Mouse (Mus musculus) embryonic facial prominence, embryonic 14.5 days (tissue): ENCODE results near the gene Atf6. TPM values are rescaled to one million over a fixed set of nuclear protein-coding genes. Genes with fewer than 3 reads are reported as not detected.

ENCODE experiments used
- ATAC-seq: fragments of 200-750 bp; cut with Nextera tagmentation; 2 replicates; pipeline ENCODE4 v1.8.0; 2017; ENCODE audit warnings: low read depth, moderate number of reproducible peaks, moderate TSS enrichment
- DNase-seq: peaks from one replicate; pipeline ENCODE4 v3.0.0-alpha.2; 2015; ENCODE audit warnings: low spot score
- H3K27ac ChIP-seq: fragments of 300-500 bp; sonication (generic); replicated peaks from 2 replicates; pipeline ENCODE4 v1.5.1; 2014; ENCODE audit warnings: low read depth, mild to moderate bottlenecking, low read length, moderate library complexity
- H3K27me3 ChIP-seq: fragments of 300-500 bp; sonication (generic); replicated peaks from 2 replicates; pipeline ENCODE4 v1.6.1; 2014; ENCODE audit warnings: low read length; ENCODE audit not compliant: control insufficient read depth, insufficient read depth
- H3K36me3 ChIP-seq: fragments of 300-500 bp; sonication (generic); 2 replicates; pipeline ENCODE4 v1.6.1; 2014; ENCODE audit warnings: low read length, mixed read lengths; ENCODE audit not compliant: control insufficient read depth, insufficient read depth
- H3K4me1 ChIP-seq: fragments of 300-500 bp; sonication (generic); 2 replicates; pipeline ENCODE4 v1.6.1; 2014; ENCODE audit warnings: antibody characterized with exemption, low read length; ENCODE audit not compliant: control insufficient read depth, insufficient read depth
- H3K4me2 ChIP-seq: fragments of 300-500 bp; sonication (generic); 2 replicates; pipeline ENCODE4 v1.6.1; 2014; ENCODE audit warnings: low read depth, mild to moderate bottlenecking, low read length, moderate library complexity, mixed read lengths
- H3K4me3 ChIP-seq: fragments of 300-500 bp; sonication (generic); 2 replicates; pipeline ENCODE4 v1.5.1; 2014; ENCODE audit warnings: low read depth, mild to moderate bottlenecking, low read length
- H3K9ac ChIP-seq: fragments of 300-500 bp; sonication (generic); 2 replicates; pipeline ENCODE4 v1.6.1; 2014; ENCODE audit warnings: low read depth, mild to moderate bottlenecking, low read length, moderate library complexity, mixed read lengths
- H3K9me3 ChIP-seq: fragments of 300-500 bp; sonication (generic); 2 replicates; pipeline ENCODE4 v1.6.1; 2016; ENCODE audit warnings: low read length; ENCODE audit not compliant: control insufficient read depth
- WGBS: fragments of 180-500 bp; shearing (Covaris S2); extraction: QIAGEN DNeasy Blood & Tissue Kit; methylation state at CpG from one replicate; pipeline ENCODE4 v1.1.7; 2014; 5-methylcytosine and 5-hydroxymethylcytosine counted together
- polyA plus RNA-seq: library from polyadenylated mRNA; unstranded; fragments of >200 nt; fragmentation: Nextera tagmentation; extraction: Ambion mirVana; gene quantifications from 2 replicates; pipeline ENCODE4 v1.2.1, GENCODE M21; 2014

The Atf6 gene
- polyA plus RNA-seq, 1 experiment from 2014 or later = 10.8 TPM

DNA sequence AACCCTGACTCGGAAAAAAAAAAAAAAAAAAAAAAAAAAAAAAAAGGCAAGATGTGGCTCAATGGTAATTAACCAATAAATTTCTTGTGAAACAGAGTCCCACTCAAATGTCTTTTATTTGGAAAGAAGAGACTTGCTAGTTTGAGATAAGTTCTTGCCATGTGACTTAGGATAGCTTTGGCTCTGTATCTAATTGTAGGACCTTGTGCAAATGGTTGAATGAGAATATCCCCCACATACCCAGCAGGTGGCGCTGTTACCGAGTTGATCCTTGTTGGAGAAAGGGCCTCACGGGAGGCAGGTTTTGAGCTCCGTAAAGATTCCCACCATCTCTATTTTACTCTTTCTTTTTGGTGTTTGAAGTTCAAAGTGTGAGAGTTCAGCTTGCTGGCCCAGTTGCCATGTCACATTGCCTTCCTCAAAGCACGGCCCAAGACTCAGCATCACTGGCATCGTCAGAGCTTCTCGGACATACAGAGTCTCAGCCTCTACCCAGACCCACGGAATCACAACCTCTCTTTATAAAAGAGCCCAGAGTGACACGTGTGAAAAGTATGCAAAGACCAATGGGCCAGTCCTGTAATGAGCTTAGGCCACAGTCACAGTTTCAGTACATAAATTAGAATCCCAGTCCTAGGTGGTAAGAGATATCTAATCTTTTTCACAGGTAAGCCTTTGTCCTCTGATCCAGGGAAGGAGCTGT is 34.1 kb upstream of the Atf6 start:
- H3K9me3 ChIP-seq = no peaks in the 10 kb centered on the region
- DNase-seq (peak; percentile 83), ATAC-seq (peak; percentile 65; the same call in 1 of the 2 replicates)
- H3K27ac ChIP-seq = no peak overlapping the region
- no peaks in the 10 kb centered on the region for H3K4me1 ChIP-seq
- WGBS = 28% methylated on average over 10 of the region's 10 CpGs
- H3K9ac ChIP-seq = no peak overlapping the region
- peaks cover 14% of the 10 kb centered on the region for H3K27me3 ChIP-seq
- no peak overlapping the region; the same call in 1 of the 2 replicates for H3K4me3 ChIP-seq
- H3K36me3 ChIP-seq = no peaks in the 10 kb centered on the region
- H3K4me2 ChIP-seq = peak overlapping the region; percentile 24; the same call in 1 of the 2 replicates

DNA sequence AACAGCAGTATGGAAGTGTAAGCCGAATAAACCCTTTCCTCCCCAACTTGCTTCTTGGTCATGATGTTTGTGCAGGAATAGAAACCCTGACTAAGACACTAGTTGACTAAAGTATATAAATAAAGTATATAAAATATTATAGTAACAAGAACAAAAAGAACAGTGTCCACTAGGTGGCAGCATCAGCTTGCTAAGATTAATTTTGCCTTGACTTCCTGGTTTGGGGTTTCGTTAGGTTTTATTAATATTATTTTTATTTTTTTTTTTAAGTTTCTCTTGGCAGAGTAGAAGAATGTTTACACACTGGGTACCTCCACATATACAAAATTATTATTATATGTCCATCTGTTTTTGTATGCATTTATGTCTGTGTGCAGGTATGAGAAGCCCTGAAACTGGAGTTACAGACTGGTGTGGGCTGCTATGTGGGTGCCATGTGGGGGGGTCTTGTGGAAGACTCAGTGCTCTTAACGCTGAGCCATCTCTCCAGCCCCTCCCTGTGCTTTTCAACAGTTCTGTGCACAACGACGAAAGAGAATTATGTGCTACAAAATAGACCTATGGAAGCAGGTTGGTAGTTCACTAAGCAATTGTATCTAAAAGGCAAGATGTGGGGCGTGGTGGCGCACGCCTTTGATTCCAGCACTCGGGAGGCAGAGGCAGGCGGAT is 33.4 kb upstream of the Atf6 start:
- ATAC-seq (no peak), DNase-seq (peak; percentile 80)
- H3K9me3 ChIP-seq = no peaks in the 10 kb centered on the region
- no peak overlapping the region for H3K4me3 ChIP-seq
- no peaks in the 10 kb centered on the region for H3K36me3 ChIP-seq
- no peaks in the 10 kb centered on the region for H3K4me1 ChIP-seq
- H3K4me2 ChIP-seq = peak overlapping the region; percentile 29
- peaks cover 6% of the 10 kb centered on the region for H3K27me3 ChIP-seq
- WGBS = 30% methylated on average over 10 of the region's 10 CpGs
- no peak overlapping the region for H3K27ac ChIP-seq
- H3K9ac ChIP-seq = no peak overlapping the region

DNA sequence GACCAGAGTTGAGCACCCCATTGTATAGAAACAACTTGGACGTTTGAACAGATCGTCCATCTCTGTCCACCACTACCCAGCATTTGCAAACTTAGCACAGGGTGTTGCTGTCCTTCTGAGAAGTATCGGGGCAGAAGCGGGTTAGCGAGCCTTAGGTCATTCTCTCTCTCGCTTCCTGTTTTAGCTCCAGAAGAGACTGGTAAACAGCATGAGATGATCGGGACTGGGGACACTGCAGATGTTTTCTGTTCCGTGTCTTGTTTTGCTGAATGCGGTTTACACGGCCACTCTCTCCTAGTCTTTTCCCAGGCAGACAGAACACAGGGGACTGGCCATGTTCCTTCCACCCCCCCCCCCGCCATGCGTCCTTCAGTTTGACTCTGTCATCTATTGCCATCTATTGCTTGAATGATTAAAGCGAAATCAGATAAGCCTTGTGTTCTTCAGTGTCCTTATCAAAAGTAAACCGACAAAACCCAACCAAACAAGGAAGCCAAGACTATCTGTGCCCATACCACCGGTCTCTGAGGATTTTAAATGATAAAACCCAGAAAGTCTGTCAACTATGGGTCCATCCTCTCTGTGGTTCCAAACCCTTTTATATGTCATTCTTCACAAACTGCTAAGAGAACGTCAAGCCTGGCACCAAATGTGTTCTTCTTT is 31.0 kb upstream of the Atf6 start:
- Histone ChIP-seq H3K4me1 (no peaks in the 10 kb centered on the region), H3K4me2 (no peak overlapping the region), H3K27me3 (peaks cover 5% of the 10 kb centered on the region), H3K36me3 (no peaks in the 10 kb centered on the region), H3K27ac (no peak overlapping the region), H3K9me3 (no peaks in the 10 kb centered on the region), H3K4me3 (no peak overlapping the region), H3K9ac (no peak overlapping the region)
- ATAC-seq = no peak
- DNase-seq = no peak
- 73% methylated on average over 16 of the region's 16 CpGs for WGBS

GRCm38 (mm10) chr1:170896651-170897281 is 29.2 kb upstream of the Atf6 start:
- H3K4me3 ChIP-seq = no peak overlapping the region
- no peak overlapping the region for H3K27ac ChIP-seq
- 81% methylated on average over 5 of the region's 5 CpGs for WGBS
- no peak overlapping the region for H3K9ac ChIP-seq
- H3K36me3 ChIP-seq = no peaks in the 10 kb centered on the region
- no peaks in the 10 kb centered on the region for H3K4me1 ChIP-seq
- H3K9me3 ChIP-seq = no peaks in the 10 kb centered on the region
- peaks cover 5% of the 10 kb centered on the region; the same call in 1 of the 2 replicates for H3K27me3 ChIP-seq
- ATAC-seq = no peak
- H3K4me2 ChIP-seq = no peak overlapping the region
- DNase-seq = no peak

DNA sequence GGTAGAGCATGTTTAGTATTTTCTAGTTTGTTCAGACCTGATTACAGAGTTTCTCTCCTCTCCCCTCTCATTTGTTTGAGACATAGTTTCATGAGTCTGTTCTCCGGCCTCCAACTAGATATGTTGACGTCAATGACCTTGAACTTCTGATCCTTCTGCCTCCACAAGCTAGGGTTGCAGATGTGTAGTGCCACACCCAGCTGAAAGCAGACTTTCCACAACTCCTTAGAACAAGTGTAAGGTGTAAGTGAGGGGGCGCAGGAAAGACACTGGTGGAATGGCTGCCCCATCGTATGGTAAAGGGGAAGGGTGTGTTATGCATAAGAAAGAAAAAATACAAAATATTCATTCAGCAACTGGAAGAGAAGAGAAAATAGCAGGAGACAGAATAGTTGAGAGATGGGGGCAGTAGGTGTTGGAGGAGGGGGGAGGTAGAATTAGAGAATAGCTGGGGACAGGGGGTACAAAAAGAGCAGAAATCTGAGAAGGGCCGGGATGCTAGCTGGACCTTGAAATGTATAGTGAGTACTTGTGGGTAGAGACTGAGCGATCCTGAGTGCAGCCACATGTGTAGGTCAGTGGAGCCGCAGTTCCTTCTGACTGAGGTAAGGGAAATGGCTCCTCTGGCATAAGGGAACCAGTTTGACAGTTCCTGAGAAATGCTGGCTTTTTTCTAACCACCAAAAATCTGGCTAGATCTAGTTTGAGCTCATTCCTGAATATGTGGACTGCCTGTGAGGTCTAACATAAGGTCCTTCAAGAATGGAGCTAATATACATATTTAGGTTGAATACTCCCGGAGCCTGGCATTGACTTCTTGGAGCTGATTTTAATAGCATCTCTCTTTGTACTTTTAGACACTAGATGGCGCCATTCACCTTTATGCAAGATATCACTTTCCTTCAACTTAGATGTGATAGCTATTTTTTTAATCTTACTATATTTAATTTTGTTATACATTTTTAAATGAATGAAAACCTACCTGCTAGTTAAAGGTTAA is 27.3 kb upstream of the Atf6 start:
- 56% methylated on average over 9 of the region's 9 CpGs for WGBS
- no peak for ATAC-seq
- Histone ChIP-seq H3K4me1 (no peaks in the 10 kb centered on the region), H3K9ac (no peak overlapping the region), H3K9me3 (no peaks in the 10 kb centered on the region), H3K4me2 (no peak overlapping the region), H3K36me3 (no peaks in the 10 kb centered on the region), H3K4me3 (no peak overlapping the region), H3K27me3 (peaks cover 5% of the 10 kb centered on the region; the same call in 1 of the 2 replicates), H3K27ac (no peak overlapping the region)
- DNase-seq = peak; percentile 69

GRCm38 (mm10) chr1:170892279-170892678 is 24.7 kb upstream of the Atf6 start:
- no peak for ATAC-seq
- H3K9ac ChIP-seq = no peak overlapping the region
- no peak overlapping the region for H3K4me3 ChIP-seq
- no peaks in the 10 kb centered on the region for H3K36me3 ChIP-seq
- H3K4me2 ChIP-seq = no peak overlapping the region
- no peaks in the 10 kb centered on the region for H3K4me1 ChIP-seq
- no peak for DNase-seq
- no peaks in the 10 kb centered on the region for H3K27me3 ChIP-seq
- WGBS = 61% methylated on average over 1 of the region's 1 CpGs
- H3K9me3 ChIP-seq = no peaks in the 10 kb centered on the region
- H3K27ac ChIP-seq = no peak overlapping the region

- Histone ChIP-seq H3K36me3 (no peaks in the 10 kb centered on the region), H3K27me3 (no peaks in the 10 kb centered on the region), H3K4me3 (no peak overlapping the region), H3K9ac (no peak overlapping the region), H3K9me3 (no peaks in the 10 kb centered on the region), H3K27ac (no peak overlapping the region), H3K4me2 (no peak overlapping the region), H3K4me1 (no peaks in the 10 kb centered on the region)
- ATAC-seq (no peak), DNase-seq (no peak)
- WGBS = 51% methylated on average over 2 of the region's 2 CpGs
Observed at GRCm38 (mm10) chr1:170891646-170892045, 24.1 kb upstream of the Atf6 start.
